Mouse (Mus musculus): ENCODE results near the gene Gm128.
"Not testable (repeated sequence)": the region's sequence is repeated elsewhere in the genome, so short reads cannot be mapped to it uniquely, and the experiment has no call there.

Gene Gm128

DNA sequence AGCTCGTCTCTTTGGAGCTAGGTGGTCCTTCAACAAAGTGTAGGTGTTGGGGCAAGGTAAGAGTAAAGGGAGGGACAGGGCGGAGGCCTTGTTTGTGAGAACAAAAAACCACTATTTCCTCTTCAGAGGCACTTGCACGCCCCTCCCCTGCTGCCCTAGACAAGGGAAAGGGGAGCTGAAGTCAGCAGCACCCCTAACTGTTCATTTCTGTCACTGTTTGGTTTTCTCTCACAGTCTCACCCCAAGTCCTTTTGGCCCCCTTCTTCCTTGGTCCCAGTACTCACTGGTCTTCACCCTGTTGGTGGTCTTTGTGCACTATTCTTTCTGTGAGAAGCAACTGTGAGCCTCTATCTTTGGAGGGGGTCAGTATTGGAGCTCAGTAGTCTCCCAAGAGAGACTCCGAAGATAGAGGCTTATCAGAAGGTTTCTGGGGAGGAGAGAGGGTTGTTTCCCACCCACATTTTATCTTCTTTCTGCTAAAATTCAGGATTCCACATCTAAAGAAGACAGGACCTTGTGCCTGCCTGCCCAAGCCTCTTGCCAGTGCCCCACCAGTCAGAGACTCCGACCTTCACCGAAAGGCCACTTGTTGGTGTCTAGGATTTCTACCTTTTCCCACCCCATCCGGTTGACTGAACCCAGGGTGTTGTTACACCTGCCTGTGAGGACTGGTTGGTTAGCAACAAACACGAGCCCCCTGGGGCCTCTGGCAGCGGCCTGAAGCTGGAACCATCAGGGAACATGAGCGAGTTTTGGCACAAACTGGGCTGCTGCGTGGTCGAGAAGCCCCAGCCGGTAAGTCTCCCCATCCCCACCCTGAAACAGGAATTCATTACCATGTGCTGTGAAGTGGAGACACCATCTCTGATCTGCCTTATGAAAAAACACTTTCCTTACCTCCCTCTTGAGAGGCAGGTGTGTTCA is 9.8 kb downstream of the Gm128 start, which contains the start of gene Mllt11:
Mllt11 (minus strand) TSS at position 874 of the 924 bp plus-strand sequence.
- DNase-seq (ENCODE audit: extremely low spot score) = no peak

DNA sequence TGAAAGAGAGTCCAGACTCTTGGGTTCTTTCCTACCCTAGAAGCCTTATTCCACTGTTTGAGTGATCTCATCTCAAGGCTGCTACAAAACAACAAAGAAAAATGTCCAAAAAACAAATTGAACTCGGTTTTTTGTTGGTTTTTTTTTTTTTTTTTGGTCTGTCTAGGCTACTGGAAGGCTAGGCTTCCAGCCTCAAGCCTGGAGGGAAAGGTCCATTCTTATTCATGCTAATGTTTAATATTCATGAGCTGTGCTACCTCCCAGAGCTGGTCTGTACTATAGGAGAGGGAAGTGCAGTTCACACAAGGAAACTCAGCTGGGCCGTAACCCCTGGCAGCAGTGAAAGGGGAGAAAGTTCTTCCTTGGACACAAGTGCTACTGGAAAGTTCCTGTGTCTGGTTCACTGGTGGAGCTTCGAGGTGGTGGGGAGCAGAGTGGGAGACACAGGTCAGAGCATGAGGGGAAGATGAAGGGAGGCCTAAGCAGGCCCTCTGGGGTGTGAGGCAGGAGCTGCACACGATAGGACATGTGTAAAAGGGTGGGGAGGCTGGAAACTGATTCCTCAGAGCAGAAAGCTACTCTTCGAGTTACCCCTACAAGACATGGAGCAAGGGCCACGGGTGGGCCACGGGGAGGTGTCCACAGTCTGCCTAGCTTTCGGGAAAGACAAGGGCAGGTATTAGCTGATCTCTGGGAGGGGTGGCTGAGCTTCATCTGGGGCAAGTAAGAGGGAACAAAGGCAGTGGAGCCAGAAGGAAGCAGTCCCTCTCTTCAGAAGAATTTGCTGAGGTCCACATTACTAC is 10.7 kb downstream of the Gm128 start:
- DNase-seq (ENCODE audit: extremely low spot score) = no peak

DNA sequence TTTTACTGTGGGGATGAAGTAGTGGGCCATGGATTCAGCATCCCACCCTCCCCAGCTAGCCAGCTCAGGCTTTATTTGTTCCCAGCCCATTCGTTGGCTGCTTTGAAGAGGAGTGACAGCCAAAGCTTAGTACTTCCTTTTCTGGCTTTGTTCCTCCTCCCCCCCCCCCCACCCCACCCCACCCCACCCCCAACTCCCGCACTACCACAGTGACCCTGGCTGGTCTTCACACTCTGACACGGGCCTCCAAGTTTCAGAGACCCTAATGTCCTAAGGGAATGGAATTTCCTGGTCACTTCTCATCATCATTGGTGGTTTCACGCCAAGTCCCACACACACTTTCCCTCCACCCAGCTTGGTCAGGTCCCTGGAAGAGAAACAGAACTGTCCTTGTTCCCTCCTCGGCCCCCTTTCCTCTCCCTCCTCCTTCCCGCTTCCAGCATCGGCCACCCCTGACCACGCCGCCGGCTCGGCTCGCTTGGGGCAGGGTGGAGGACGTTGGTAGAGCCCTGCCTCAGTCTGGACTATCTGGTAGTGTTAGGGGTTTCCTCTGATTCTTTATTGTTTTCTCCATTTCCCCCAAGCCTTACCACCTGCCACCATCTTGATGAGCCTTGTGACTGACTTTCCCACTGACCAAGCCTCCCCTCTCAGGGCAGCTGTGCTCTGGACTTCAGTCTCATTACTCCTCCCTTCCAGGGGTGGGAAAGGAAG is 11.5 kb downstream of the Gm128 start:
- peak; percentile 63 for DNase-seq (ENCODE audit: extremely low spot score)

DNA sequence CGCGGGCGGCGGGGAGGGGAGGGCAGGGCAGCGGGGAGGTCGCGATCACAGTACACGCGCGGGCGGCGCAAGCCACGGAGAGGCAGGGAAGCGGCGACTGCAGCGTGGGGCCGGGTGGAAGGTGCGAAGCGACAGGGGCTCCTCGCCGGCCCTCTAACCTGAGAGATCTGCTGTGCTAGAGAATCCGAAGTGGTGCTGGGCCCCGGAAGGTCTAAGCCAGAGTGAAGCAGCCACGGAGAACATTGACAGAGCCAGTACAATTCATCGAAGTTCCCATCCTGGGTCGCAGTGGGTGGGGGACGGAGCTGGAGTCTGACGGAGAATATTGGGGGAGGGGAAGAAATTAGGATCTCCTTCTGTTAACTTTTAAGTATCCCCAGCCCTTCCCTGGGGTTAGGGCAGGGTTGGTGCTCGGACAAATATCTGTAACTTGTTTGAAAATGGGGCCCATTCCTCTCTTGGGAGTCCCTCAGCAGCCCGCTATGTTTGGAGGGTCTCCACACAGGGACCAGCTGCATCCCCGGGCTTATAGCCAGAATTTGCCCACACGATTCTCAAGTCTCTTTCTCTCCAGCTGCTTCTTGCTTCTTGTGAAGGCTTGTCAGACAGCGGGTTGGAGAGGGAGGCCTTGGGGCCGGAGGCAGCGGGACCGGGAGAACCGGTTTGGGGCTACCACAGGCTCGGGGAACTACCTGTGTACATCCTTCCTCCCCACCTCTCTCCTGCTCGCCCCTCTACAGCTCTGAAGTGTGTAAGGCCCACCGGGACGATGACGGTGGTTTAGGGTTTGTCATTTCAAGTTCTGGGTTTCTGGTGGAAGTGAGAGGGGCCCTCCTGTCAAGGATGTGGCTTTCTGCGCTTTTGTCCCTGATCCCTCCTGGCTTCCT is 12.3 kb downstream of the Gm128 start:
- DNase-seq (ENCODE audit: extremely low spot score) = no peak

DNA sequence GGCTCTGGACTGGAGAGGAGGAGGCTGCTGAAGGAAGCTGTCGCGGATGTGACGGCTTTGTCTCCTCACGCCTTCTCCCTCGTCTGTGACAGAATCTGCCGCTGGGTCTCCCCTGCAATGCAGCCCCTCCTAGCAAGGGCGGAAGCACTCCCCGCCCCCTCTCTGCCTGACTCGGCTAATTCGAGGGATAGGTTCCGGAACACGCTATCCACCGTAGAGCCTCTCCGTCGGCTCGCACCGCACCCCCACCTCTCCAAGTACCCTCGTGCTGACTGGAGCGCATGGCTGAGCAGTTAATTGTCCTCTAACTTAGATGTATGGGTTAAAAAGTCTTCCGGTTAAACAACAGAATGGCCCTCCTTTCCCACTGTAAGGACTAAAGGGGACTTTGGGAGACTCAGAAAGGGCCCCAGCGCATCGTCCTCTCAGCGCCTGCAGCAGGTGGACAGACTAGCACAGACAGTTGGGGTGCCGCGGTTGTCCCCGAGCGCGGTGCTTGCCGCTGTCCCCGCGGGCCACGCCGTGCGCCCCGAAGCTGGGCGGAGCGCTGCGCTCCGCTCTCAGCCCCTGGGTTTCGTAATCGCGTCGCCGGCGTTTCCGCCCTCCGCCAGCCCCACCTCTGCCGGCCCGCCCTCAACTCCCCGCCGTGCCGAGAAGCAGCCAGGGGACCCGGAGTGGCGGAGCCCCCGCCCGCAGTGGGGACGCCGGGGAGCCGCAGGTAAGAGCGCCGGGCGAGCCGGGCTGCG is 13.1 kb downstream of the Gm128 start, which contains the start of gene Cdc42se1:
Cdc42se1 (plus strand) TSS at position 585 of the 746 bp plus-strand sequence.
- peak; percentile 90 for DNase-seq (ENCODE audit: extremely low spot score)

DNA sequence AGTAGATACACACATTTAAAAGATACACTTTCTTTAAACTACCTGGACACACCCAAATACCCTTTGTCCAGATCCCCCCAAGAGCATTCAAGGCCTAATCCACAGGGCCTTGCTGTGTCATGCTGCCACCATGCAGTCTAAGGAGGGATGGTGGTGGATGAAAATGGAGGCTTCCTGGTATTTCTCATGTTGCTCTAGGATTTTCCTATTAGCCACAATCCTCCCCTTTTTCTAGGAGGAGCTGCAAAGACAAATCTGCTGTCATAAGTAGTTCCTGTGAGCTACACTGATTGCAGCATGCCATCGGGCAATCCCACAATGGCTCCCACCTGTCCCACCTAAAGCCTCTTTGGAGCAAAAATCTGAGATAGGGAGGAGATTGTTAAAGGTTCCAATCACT is 14.2 kb downstream of the Gm128 start:
- DNase-seq (ENCODE audit: extremely low spot score) = peak; percentile 17

DNA sequence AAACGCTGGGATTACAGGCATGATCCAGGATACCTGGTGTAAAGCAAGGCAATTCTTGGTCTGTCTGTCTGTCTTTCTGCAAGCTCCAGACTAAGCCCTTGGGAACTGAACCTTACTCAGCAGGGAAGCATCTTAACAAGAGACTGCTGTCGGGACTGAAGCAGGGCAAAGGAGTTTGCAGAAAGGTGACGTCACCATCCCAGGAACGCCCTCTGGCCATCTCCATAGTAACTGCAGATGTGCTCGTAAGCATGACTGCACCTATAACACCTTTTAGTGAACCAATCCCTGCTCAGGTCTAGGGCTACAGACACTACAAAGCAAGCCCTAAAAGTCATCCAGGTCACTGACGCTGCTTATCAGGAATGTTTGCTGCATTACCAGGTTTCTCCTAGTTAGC is 17.1 kb downstream of the Gm128 start:
- peak; percentile 27 for DNase-seq (ENCODE audit: extremely low spot score)

DNA sequence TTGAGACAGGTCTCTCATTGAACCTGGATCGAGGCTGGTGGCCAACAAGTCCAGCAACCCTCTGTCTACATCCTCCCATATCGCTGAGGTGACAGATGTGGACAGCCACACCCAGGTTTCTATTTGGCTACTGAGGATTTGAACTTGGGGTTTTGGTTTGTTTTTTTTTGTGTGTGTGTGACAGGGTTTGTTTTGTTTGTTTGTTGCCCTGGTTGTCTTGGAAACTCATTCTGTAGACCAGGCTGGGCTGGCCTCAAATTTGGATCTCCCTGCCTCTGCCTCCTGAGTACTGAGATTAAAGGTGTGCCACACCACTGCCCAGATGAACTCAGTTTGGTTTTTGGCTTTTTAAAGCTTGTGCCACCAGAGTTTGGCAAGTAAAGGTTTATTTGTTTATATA is 18.4 kb downstream of the Gm128 start:
- no peak for DNase-seq (ENCODE audit: extremely low spot score)

DNA sequence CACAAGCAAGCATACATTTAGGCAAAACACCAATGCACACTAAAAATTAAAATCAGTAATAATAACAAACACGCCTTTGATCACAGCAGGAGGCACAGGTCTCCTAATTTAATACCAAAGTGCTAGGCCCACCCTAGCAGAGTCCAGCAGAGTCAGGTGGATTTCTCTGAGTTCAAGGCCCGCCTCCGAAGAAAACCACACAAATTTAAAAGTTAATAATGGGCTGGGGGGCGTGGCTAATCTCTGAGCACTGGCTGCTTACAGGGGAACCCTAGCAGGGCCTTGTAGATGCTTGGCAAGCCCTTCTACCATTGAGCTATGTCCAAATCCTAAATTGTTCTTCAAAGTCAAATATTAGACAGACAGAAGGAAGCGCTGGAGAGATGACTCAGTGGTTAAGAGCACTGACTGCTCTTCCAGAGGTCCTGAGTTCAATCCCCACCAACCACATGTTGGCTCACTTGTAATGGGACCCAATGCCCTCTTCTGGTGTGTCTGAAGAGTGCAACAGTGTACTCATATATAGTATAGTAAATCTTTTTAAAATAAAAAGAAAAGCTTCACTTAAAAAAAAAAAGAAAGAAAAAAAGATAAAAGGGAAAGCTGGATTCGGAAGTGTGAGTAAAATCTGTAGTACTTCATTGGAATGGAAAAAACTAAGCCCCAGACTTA is 22.8 kb downstream of the Gm128 start:
- no peak for DNase-seq (ENCODE audit: extremely low spot score)

DNA sequence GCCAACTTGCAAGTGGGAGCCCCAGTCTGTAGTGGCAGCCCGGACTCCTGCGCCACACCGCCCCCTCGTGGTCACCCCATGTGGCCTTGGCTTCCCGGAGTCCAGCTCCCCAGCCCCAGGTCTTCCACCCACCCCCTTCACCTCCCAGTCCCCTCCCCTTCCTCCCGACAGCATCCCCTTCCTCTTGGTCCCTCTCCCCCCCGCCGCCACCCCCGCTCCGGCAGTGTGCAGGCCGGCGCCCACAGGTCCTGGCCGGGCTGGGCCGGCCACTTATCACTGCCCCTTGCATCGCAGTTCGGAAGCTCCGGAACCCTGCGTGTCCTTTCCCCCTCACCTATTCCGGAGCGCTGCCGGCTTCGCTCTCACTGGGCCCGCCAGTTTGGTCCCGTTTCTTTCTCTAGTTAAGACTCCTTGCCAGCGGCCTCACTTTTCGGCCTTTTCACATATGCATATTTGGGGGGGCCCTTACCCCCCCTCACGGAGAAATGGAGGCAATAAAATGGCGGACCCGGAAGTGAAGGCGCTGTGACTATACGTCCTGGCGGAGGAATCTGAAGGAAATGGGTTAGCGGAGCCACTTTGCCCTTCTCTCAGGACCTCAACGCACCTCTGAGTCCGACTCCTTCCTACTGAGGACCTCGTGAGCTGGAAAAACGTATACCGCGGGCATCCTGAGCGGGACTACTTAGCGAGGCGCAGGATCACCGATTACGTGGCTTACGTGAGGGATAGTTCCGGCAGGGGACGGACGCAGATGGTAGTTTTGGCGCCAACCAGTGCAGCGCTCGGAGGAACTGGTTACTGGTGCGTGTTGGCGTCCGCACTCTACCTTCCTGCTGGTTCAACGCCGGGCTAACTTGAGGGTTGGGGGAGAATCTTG is 23.9 kb downstream of the Gm128 start, which contains the start of gene Gabpb2:
Gabpb2 (minus strand) TSS at position 662 of the 880 bp plus-strand sequence.
- peak; percentile 98 for DNase-seq (ENCODE audit: extremely low spot score)

DNA sequence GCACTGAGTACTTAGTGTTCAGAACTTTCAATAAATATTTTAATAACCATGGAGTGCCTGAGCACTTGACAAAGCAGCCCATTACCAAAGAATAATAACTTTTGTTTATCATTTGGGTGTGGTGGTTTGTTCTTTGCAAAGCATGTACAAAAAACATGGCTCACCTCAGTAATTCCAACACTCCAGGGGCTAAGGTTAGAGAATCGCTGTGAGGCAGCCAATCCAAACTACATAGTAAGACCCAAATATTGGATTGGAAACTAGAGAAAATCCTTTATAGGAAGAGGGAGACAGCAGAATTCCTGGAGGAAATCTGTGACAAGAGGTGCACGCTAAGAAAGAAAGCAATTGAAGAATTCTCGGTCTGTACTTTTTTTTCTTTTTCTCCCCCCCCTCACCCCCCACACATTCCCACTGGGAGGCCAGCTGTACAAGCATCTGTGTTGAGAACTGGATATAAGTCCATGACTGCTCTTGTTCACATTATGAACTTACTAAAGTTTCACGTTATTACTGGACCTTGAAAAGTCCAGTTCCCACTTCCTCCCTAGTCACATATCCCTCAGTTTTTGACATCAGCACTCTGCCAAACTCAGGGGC is 24.6 kb downstream of the Gm128 start:
- no peak for DNase-seq (ENCODE audit: extremely low spot score)

DNA sequence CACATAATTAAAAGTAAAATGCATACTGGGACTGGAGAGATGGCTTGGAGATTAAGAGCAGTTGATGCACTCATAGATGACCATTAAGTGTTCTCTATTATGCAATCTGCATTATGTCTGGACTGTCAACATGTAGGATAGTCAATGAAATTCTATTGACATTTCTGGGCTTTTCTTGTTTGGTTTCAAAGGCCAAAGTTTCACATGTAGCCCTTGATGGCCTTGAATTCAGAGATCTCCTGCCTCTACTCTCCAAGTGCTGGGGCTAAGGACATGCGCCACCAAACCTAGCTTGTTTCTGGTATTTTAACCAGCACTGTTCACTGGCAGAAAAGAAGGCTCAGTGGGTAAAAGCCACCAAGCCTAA is 27.8 kb downstream of the Gm128 start:
- DNase-seq (ENCODE audit: extremely low spot score) = no peak

DNA sequence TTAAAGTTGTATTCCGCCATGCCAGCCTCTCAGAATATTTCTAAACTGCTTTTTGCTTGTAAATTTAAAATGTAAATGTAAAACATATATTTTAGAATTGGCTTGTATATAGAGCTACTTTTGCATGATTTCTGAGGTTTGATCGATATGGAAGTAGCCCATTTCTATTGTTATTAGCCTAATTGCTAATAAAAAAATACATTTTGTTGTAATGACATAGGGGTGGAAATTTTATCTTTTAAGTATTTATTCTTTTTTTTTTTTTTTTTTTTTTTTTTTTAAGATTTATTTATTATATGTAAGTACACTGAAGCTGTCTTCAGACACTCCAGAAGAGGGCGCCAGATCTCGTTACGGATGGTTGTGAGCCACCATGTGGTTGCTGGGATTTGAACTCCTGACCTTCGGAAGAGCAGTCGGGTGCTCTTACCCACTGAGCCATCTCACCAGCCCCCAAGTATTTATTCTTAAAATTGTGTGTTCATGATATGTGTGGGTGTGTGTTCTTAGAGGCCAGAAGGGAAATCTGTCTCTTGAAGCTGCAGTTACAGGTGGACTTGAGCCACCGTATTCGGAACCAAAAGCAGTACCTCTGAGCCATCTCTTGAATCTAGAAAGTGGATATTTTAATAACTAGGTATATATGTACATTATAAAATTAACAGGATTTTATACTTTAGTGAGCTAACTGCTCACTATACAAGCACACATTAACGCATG is 28.3 kb downstream of the Gm128 start:
- not testable (repeated sequence) for DNase-seq (ENCODE audit: extremely low spot score)

DNA sequence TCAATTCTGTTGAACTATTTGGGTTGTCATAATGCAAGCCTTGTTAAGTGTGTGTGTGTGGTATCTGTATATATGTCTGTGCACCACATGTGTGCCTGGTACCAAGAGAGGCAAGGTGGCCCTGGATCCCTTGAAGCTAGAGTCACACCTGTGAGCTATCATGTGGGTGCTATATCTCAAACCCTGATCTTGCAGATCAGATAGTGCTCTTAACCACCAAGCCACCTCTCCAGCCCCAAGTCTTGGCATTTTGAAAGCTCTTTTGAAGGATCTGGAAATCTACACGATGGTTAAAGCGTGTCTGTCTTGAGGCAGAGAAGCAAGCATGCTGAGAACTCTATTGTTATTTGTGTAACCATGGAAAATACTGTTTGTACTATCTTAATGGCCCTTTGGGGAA is 30.8 kb downstream of the Gm128 start:
- no peak for DNase-seq (ENCODE audit: extremely low spot score)

DNA sequence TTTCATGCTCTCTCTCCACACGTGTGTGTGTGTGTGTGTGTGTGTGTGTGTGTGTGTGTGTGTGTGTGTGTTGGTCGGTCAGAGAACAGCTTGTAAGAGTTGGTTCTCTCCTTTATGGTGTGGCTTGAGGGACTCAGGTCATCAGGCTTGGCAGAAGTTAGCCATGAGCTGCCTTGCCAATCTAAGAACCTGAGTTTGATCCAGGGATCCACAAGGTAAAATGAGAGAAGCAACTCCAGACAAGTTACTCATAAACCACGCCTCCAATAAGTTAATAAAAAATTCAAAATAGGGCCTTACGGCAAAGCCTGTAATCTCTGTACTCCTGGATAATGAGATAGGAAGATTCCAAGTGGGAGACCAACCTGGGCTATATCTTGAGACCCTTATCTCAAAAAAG is 33.1 kb downstream of the Gm128 start:
- no peak for DNase-seq (ENCODE audit: extremely low spot score)

DNA sequence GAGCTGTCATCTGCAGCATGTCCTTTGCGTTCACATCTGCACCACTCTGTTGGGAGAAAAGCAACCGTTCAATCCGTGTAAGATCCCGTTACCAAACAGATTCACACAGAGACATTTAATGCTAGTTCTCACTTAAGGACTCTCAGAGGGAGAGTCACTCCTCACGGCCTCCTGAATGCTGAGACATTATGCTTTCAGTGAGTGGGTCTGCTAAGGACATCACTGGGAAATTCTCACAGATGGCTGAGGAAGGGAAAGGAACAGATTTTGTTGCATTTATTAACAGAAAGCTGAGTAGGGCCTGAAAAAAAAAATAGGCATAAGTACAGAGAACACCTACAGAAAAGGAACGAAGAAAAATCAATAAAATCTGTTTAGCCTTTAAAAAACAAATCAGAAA is 37.5 kb downstream of the Gm128 start:
- no peak for DNase-seq (ENCODE audit: extremely low spot score)

DNA sequence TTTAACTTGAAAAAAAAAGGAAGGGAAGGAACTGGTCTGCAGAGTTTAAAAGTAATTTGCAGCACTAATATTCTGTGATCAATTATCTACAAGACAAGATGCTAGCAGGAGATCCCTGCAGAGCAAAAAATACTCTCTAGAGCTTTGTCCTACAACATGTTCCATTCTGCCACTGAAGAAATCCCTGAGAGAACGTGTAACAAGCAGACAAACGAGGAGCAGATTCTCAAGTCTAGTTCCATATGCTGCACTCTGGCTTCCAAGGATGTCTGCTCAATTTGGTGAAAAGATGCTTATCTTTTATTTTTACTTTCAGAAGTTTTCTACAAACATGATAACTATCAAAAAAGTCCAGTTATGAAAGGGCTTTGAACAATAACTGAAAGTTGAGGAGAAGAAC is 40.8 kb downstream of the Gm128 start:
- DNase-seq (ENCODE audit: extremely low spot score) = no peak

DNA sequence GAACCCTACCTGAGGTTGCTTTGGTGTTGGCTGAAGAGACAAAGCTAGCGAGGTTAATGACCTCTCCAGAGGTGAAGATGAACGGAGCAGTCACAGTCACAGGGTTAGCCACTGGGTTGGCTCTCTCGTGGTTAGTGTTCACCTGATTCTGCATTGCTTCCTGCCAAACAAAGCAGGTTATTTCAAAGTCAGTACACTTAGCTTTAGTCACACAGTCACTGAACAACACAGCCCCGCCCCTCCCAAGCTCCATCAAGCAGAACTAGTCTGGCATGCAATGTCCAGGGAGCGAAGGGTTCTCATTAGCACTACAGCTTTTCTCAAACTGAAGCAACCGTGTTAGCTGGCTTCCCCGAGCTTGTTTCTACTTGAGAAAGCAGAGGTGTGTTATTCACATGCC is 41.3 kb downstream of the Gm128 start:
- no peak for DNase-seq (ENCODE audit: extremely low spot score)
